Mouse (Mus musculus): ENCODE data around the gene Cyfip2.

Cyfip2 gene

GRCm38 (mm10) chr11:46299901-46300300 is 12.8 kb downstream of the Cyfip2 start:
- TF ChIP-seq GATA4 (IDR thresholded peaks at IDR 0.05; ENCODE audit: insufficient replicate concordance, low read length), result no peak

GRCm38 (mm10) chr11:46298889-46299785 is 13.5 kb downstream of the Cyfip2 start:
- TF ChIP-seq GATA4 (IDR thresholded peaks at IDR 0.05; ENCODE audit: insufficient replicate concordance, low read length), result no peak

- no peak for TF ChIP-seq GATA4 (IDR thresholded peaks at IDR 0.05; ENCODE audit: insufficient replicate concordance, low read length)
These were observed 18.3 kb downstream of the Cyfip2 start for GRCm38 (mm10) chr11:46294390-46294789.

- no peak for TF ChIP-seq GATA4 (IDR thresholded peaks at IDR 0.05; ENCODE audit: insufficient replicate concordance, low read length)
These were observed 19.2 kb downstream of the Cyfip2 start for GRCm38 (mm10) chr11:46293491-46293890.

GRCm38 (mm10) chr11:46290988-46291405 is 21.7 kb downstream of the Cyfip2 start:
- TF ChIP-seq GATA4 (IDR thresholded peaks at IDR 0.05; ENCODE audit: insufficient replicate concordance, low read length), result no peak

GRCm38 (mm10) chr11:46289561-46289960 is 23.1 kb downstream of the Cyfip2 start:
- no peak for TF ChIP-seq GATA4 (IDR thresholded peaks at IDR 0.05; ENCODE audit: insufficient replicate concordance, low read length)

GRCm38 (mm10) chr11:46289022-46289421 is 23.6 kb downstream of the Cyfip2 start:
- TF ChIP-seq GATA4 (IDR thresholded peaks at IDR 0.05; ENCODE audit: insufficient replicate concordance, low read length), result no peak

GRCm38 (mm10) chr11:46288091-46288490 is 24.6 kb downstream of the Cyfip2 start:
- TF ChIP-seq GATA4 (IDR thresholded peaks at IDR 0.05; ENCODE audit: insufficient replicate concordance, low read length), result no peak

- no peak for TF ChIP-seq GATA4 (IDR thresholded peaks at IDR 0.05; ENCODE audit: insufficient replicate concordance, low read length)
These were observed 25.9 kb downstream of the Cyfip2 start for GRCm38 (mm10) chr11:46286803-46287202.

GRCm38 (mm10) chr11:46283800-46284199 is 28.9 kb downstream of the Cyfip2 start:
- no peak for TF ChIP-seq GATA4 (IDR thresholded peaks at IDR 0.05; ENCODE audit: insufficient replicate concordance, low read length)

GRCm38 (mm10) chr11:46282612-46283011 is 30.0 kb downstream of the Cyfip2 start:
- no peak for TF ChIP-seq GATA4 (IDR thresholded peaks at IDR 0.05; ENCODE audit: insufficient replicate concordance, low read length)

- TF ChIP-seq GATA4 (IDR thresholded peaks at IDR 0.05; ENCODE audit: insufficient replicate concordance, low read length), result no peak
These were observed 34.0 kb downstream of the Cyfip2 start for GRCm38 (mm10) chr11:46278709-46279108.

- no peak for TF ChIP-seq GATA4 (IDR thresholded peaks at IDR 0.05; ENCODE audit: insufficient replicate concordance, low read length)
These were observed 34.5 kb downstream of the Cyfip2 start for GRCm38 (mm10) chr11:46278140-46278539.

- TF ChIP-seq GATA4 (IDR thresholded peaks at IDR 0.05; ENCODE audit: insufficient replicate concordance, low read length), result no peak
These were observed 35.9 kb downstream of the Cyfip2 start for GRCm38 (mm10) chr11:46276778-46277177.

- TF ChIP-seq GATA4 (IDR thresholded peaks at IDR 0.05; ENCODE audit: insufficient replicate concordance, low read length), result no peak
These were observed 36.5 kb downstream of the Cyfip2 start for GRCm38 (mm10) chr11:46276168-46276567.

- no peak for TF ChIP-seq GATA4 (IDR thresholded peaks at IDR 0.05; ENCODE audit: insufficient replicate concordance, low read length)
These were observed 37.4 kb downstream of the Cyfip2 start for GRCm38 (mm10) chr11:46275302-46275701.

- TF ChIP-seq GATA4 (IDR thresholded peaks at IDR 0.05; ENCODE audit: insufficient replicate concordance, low read length), result no peak
These were observed 38.7 kb downstream of the Cyfip2 start for GRCm38 (mm10) chr11:46273969-46274368.

All from liver, adult (tissue).